In the genomic region with DNA sequence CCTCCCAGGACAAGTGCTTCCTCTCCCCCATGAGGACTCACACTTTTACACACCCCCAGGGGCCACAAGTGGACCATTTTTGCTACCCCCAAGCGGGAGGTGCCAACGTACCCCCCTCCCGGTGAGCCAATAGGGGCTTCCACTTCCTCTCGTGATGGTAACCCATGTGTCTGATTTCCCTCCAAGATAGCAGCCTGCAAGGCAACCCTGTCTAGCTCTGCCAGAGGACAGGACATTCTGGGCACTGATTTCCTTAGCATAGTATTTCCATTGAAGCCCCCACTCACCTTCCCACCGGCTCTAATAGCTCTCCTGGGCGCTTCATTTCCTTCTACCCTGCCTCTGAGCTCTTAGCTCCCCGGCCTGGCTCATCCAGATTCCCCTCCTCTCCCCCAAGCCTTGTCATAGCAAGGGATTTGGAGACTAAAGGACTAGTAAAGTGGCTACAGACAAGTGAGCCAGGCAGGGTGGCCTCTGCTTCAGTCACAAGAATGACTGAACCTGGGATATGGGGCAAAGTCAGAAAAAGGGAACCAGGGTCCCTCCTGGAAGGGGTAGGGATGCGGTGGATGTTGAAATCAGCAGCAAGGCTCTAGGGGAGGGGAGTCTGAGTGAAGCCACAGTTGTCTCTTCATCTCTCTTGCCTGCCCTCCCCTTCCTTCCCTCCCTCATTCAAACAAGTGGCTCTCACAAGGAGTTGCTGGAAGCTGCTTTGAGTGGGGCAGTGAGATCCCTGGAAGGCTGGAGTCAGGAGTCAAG, we compare ENCODE assay signal across 10 mouse cellular contexts. TPM values are rescaled to one million over a fixed set of nuclear protein-coding genes. Genes with fewer than 3 reads are reported as not detected.
DNase-seq lines count a peak whose midpoint lies in the region; ATAC-seq and TF ChIP-seq lines count a peak whose summit lies in the region.
"Had no signal": no experiment of that assay in that cellular context is flagged by ENCODE, and none has a peak within 500 bp of the region (broad histone marks: within the 10 kb centered on the region; RNA-seq: fewer than 3 reads in every experiment).

No protein-coding gene starts in this region.

- no peak for ATAC-seq in heart, embryonic 14.5 days (ENCODE audit: insufficient number of reproducible peaks, insufficient read depth, low FRiP score, low read depth)
- no peak for ATAC-seq in embryonic facial prominence, embryonic 15.5 days (ENCODE audit: insufficient number of reproducible peaks, low FRiP score, low TSS enrichment, low read depth)
- no peak for ATAC-seq in midbrain, postnatal 0 days (ENCODE audit: low FRiP score)

- H3K9ac ChIP-seq in heart, embryonic 14.5 days (ENCODE audit: low read length), result no peak overlapping the region
- H3K9ac ChIP-seq in embryonic facial prominence, embryonic 15.5 days, result no peak overlapping the region
- peak overlapping the region; percentile 55 for H3K9ac ChIP-seq in midbrain, postnatal 0 days (replicated peaks; ENCODE audit: low read length, poor library complexity, severe bottlenecking)

- H3K27ac ChIP-seq in heart, embryonic 14.5 days (replicated peaks in 1 of 2; ENCODE audit: control insufficient read depth in 1 of 2, insufficient read depth in 1 of 2, low read depth in 2 of 2, low read length in 2 of 2), result no peak overlapping the region
- H3K27ac ChIP-seq in embryonic facial prominence, embryonic 15.5 days (replicated peaks), result no peak overlapping the region
- H3K27ac ChIP-seq in limb, embryonic 10.5 days, result peak overlapping the region; percentile 70
- peak overlapping the region; percentile 71 for H3K27ac ChIP-seq in midbrain, postnatal 0 days (ENCODE audit: low read depth, low read length)

- no peaks in the 10 kb centered on the region for H3K36me3 ChIP-seq in heart, embryonic 14.5 days (ENCODE audit: control insufficient read depth, insufficient read depth, low read length)
- no peaks in the 10 kb centered on the region for H3K36me3 ChIP-seq in embryonic facial prominence, embryonic 15.5 days
- H3K36me3 ChIP-seq in limb, embryonic 10.5 days, result no peaks in the 10 kb centered on the region
- no peaks in the 10 kb centered on the region for H3K36me3 ChIP-seq in midbrain, postnatal 0 days (ENCODE audit: insufficient read depth, low read length)

- H3K4me3 ChIP-seq in heart, embryonic 14.5 days (ENCODE audit: control insufficient read depth in 1 of 2, insufficient read depth in 1 of 2, low read depth in 1 of 2, low read length in 2 of 2), result 0 out of 4 replicates have a peak overlapping the region, but pooled peaks of 1 of the 2 experiments have one; percentile 31
- H3K4me3 ChIP-seq in embryonic facial prominence, embryonic 15.5 days (replicated peaks), result 0 out of 2 replicates have a peak overlapping the region, but pooled peaks have one; percentile 31
- peak overlapping the region; percentile 45 for H3K4me3 ChIP-seq in limb, embryonic 10.5 days
- peak overlapping the region; percentile 41 for H3K4me3 ChIP-seq in midbrain, postnatal 0 days (ENCODE audit: low read depth, low read length)

- H3K4me1 ChIP-seq in heart, embryonic 14.5 days (ENCODE audit: control insufficient read depth in 2 of 2, insufficient read depth in 2 of 2, low read length in 2 of 2), result peaks cover 26 to 60% of the 10 kb centered on the region in 2 experiments
- H3K4me1 ChIP-seq in embryonic facial prominence, embryonic 15.5 days, result peaks cover 70% of the 10 kb centered on the region
- peaks cover 100% of the 10 kb centered on the region for H3K4me1 ChIP-seq in limb, embryonic 10.5 days
- H3K4me1 ChIP-seq in midbrain, postnatal 0 days (ENCODE audit: insufficient read depth, low read length), result peaks cover 27% of the 10 kb centered on the region

- WGBS in heart, embryonic 14.5 days, result 7% methylated on average over 8 of the region's 8 CpGs
- 7% methylated on average over 8 of the region's 8 CpGs for WGBS in embryonic facial prominence, embryonic 15.5 days
- 2% methylated on average over 8 of the region's 8 CpGs for WGBS in limb, embryonic 10.5 days
- 15% methylated on average over 8 of the region's 8 CpGs for WGBS in midbrain, postnatal 0 days

- peaks cover 81% of the 10 kb centered on the region for H3K27me3 ChIP-seq in heart, embryonic 14.5 days (ENCODE audit: control insufficient read depth, insufficient read depth, low read length)
- peaks cover 87% of the 10 kb centered on the region for H3K27me3 ChIP-seq in embryonic facial prominence, embryonic 15.5 days
- H3K27me3 ChIP-seq in limb, embryonic 10.5 days (ENCODE audit: low read depth, poor library complexity, severe bottlenecking), result peaks cover 98% of the 10 kb centered on the region
- peaks cover 18% of the 10 kb centered on the region for H3K27me3 ChIP-seq in midbrain, postnatal 0 days (ENCODE audit: insufficient read depth, low read length)

- no peaks in the 10 kb centered on the region for H3K9me3 ChIP-seq in heart, embryonic 14.5 days (ENCODE audit: control insufficient read depth, low read length)
- no peaks in the 10 kb centered on the region for H3K9me3 ChIP-seq in embryonic facial prominence, embryonic 15.5 days (replicated peaks)
- H3K9me3 ChIP-seq in limb, embryonic 10.5 days (replicated peaks), result no peaks in the 10 kb centered on the region
- no peaks in the 10 kb centered on the region for H3K9me3 ChIP-seq in midbrain, postnatal 0 days (ENCODE audit: low read length)

- DNase-seq in heart, adult 11 months, result no peak
- DNase-seq in limb, embryonic 10.5 days (ENCODE audit: low spot score), result no peak
- DNase-seq in midbrain, postnatal 0 days (ENCODE audit: low spot score), result no peak
- DNase-seq in urinary bladder, adult 2 months (ENCODE audit: low spot score), result no peak
- DNase-seq in thymus, postnatal 14 days, result no peak
- no peak for DNase-seq in left cerebral cortex, adult 9 months (ENCODE audit: low spot score in 2 of 2)
- DNase-seq: adrenal gland, adult 2 months; kidney, adult 9 months had no signal

- peak overlapping the region; percentile 64 for H3K4me2 ChIP-seq in heart, embryonic 14.5 days (ENCODE audit: low read length)
- peak overlapping the region; percentile 47; the same call in 1 of the 2 replicates for H3K4me2 ChIP-seq in embryonic facial prominence, embryonic 15.5 days (replicated peaks)
- peak overlapping the region; percentile 78 for H3K4me2 ChIP-seq in midbrain, postnatal 0 days (ENCODE audit: low read depth, low read length, poor library complexity, severe bottlenecking)

- no peak for TF ChIP-seq CTCF in midbrain, postnatal 0 days (IDR thresholded peaks at IDR 0.05)

RNA-seq across cellular contexts. Expression of gene Asic4, which starts 0.7 kb away (rescaled TPM):
- 0.18 TPM in 1 of 2 replicates, not detected in the other for polyA plus RNA-seq in heart, embryonic 14.5 days (2014; fragmentation: Nextera tagmentation; extraction: Ambion mirVana)
- polyA plus RNA-seq in embryonic facial prominence, embryonic 15.5 days (2015; fragmentation: Nextera tagmentation; extraction: Ambion mirVana), result 0.65 and 0.84 TPM in 2 replicates
- polyA plus RNA-seq in limb, embryonic 10.5 days (2016; fragmentation: Nextera tagmentation; extraction: Ambion mirVana), result 0.31 and 0.59 TPM in 2 replicates
- 180 and 188 TPM in 2 replicates for total RNA-seq in midbrain, postnatal 0 days (2014; rRNA removed)
- 54.8 and 60.0 TPM in 2 replicates for polyA plus RNA-seq in midbrain, postnatal 0 days (2015; fragmentation: Nextera tagmentation; extraction: Ambion mirVana)
- 0.03 and 0.06 TPM in 2 replicates for polyA plus RNA-seq in urinary bladder, adult 2 months (2012; rRNA removed)

RNA-seq across cellular contexts. Expression of gene Gmppa, which starts 13.8 kb away (rescaled TPM):
- polyA plus RNA-seq in heart, embryonic 14.5 days (2014; fragmentation: Nextera tagmentation; extraction: Ambion mirVana), result 53.3 and 71.9 TPM in 2 replicates
- 103 and 104 TPM in 2 replicates for polyA plus RNA-seq in embryonic facial prominence, embryonic 15.5 days (2015; fragmentation: Nextera tagmentation; extraction: Ambion mirVana)
- 50.4 and 61.7 TPM in 2 replicates for polyA plus RNA-seq in limb, embryonic 10.5 days (2016; fragmentation: Nextera tagmentation; extraction: Ambion mirVana)
- total RNA-seq in midbrain, postnatal 0 days (2014; rRNA removed), result 77.1 and 94.9 TPM in 2 replicates
- polyA plus RNA-seq in midbrain, postnatal 0 days (2015; fragmentation: Nextera tagmentation; extraction: Ambion mirVana), result 67.4 and 76.1 TPM in 2 replicates
- polyA plus RNA-seq in urinary bladder, adult 2 months (2012; rRNA removed), result 140 and 188 TPM in 2 replicates

RNA-seq across cellular contexts. Expression of gene Chpf, which starts 29.6 kb away (rescaled TPM):
- 23.5 and 27.0 TPM in 2 replicates for polyA plus RNA-seq in heart, embryonic 14.5 days (2014; fragmentation: Nextera tagmentation; extraction: Ambion mirVana)
- 51.3 and 54.5 TPM in 2 replicates for polyA plus RNA-seq in embryonic facial prominence, embryonic 15.5 days (2015; fragmentation: Nextera tagmentation; extraction: Ambion mirVana)
- polyA plus RNA-seq in limb, embryonic 10.5 days (2016; fragmentation: Nextera tagmentation; extraction: Ambion mirVana), result 23.7 and 28.8 TPM in 2 replicates
- 125 and 132 TPM in 2 replicates for total RNA-seq in midbrain, postnatal 0 days (2014; rRNA removed)
- polyA plus RNA-seq in midbrain, postnatal 0 days (2015; fragmentation: Nextera tagmentation; extraction: Ambion mirVana), result 60.0 and 60.8 TPM in 2 replicates
- 65.0 and 69.4 TPM in 2 replicates for polyA plus RNA-seq in urinary bladder, adult 2 months (2012; rRNA removed)

RNA-seq across cellular contexts. Expression of gene Tmem198, which starts 29.8 kb away (rescaled TPM):
- 0.20 and 0.38 TPM in 2 replicates for polyA plus RNA-seq in heart, embryonic 14.5 days (2014; fragmentation: Nextera tagmentation; extraction: Ambion mirVana)
- polyA plus RNA-seq in embryonic facial prominence, embryonic 15.5 days (2015; fragmentation: Nextera tagmentation; extraction: Ambion mirVana), result 1.3 and 1.4 TPM in 2 replicates
- polyA plus RNA-seq in limb, embryonic 10.5 days (2016; fragmentation: Nextera tagmentation; extraction: Ambion mirVana), result 0.35 and 0.69 TPM in 2 replicates
- 52.4 and 57.8 TPM in 2 replicates for total RNA-seq in midbrain, postnatal 0 days (2014; rRNA removed)
- polyA plus RNA-seq in midbrain, postnatal 0 days (2015; fragmentation: Nextera tagmentation; extraction: Ambion mirVana), result 49.4 and 50.4 TPM in 2 replicates
- polyA plus RNA-seq in urinary bladder, adult 2 months (2012; rRNA removed), result 1.1 and 1.6 TPM in 2 replicates

RNA-seq across cellular contexts. Expression of gene Obsl1, which starts 56.7 kb away (rescaled TPM):
- polyA plus RNA-seq in heart, embryonic 14.5 days (2014; fragmentation: Nextera tagmentation; extraction: Ambion mirVana), result 109 and 124 TPM in 2 replicates
- 104 and 108 TPM in 2 replicates for polyA plus RNA-seq in embryonic facial prominence, embryonic 15.5 days (2015; fragmentation: Nextera tagmentation; extraction: Ambion mirVana)
- 68.0 and 75.5 TPM in 2 replicates for polyA plus RNA-seq in limb, embryonic 10.5 days (2016; fragmentation: Nextera tagmentation; extraction: Ambion mirVana)
- total RNA-seq in midbrain, postnatal 0 days (2014; rRNA removed), result 40.7 and 45.9 TPM in 2 replicates
- 24.2 TPM in 2 replicates for polyA plus RNA-seq in midbrain, postnatal 0 days (2015; fragmentation: Nextera tagmentation; extraction: Ambion mirVana)
- polyA plus RNA-seq in urinary bladder, adult 2 months (2012; rRNA removed), result 30.0 and 30.7 TPM in 2 replicates

Comparison
In these comparisons a context has a peak if more than half of its experiments do, and no peak if none do; other contexts are left out.
1. H3K27ac ChIP-seq: peak in limb, embryonic 10.5 days (single experiment) and midbrain, postnatal 0 days (single experiment); none in heart, embryonic 14.5 days (0 of 2) and embryonic facial prominence, embryonic 15.5 days (single experiment).
2. RNA of gene Asic4, which starts 0.7 kb away (polyA plus RNA-seq): 54.8 to 60.0 TPM in midbrain, postnatal 0 days; 0.65 to 0.84 TPM in embryonic facial prominence, embryonic 15.5 days, 0.31 to 0.59 TPM in limb, embryonic 10.5 days, 0.18 TPM in heart, embryonic 14.5 days and 0.03 to 0.06 TPM in urinary bladder, adult 2 months; every median in the first group is over 10 times any median in the second.
3. Peak in every context shown above with its lines, with median percentiles within 50 percentile points of each other: H3K4me2 ChIP-seq.